Mouse (Mus musculus) ES-Bruce4 (cell line): ENCODE results near the gene Pdia2.

Source experiments
- CTCF ChIP-seq: IDR thresholded peaks from one replicate; pipeline ENCODE4 v1.8.1; 2011; ENCODE audit warnings: low read depth, low read length
- EP300 ChIP-seq: IDR thresholded peaks from 2 replicates; pipeline ENCODE4 v1.6.1; 2011; ENCODE audit warnings: low read depth, low read length; ENCODE audit not compliant: insufficient read depth
- POLR2A ChIP-seq: IDR thresholded peaks from one replicate; pipeline ENCODE4 v1.8.1; 2011; ENCODE audit warnings: low read length; ENCODE audit not compliant: insufficient read depth

DNA sequence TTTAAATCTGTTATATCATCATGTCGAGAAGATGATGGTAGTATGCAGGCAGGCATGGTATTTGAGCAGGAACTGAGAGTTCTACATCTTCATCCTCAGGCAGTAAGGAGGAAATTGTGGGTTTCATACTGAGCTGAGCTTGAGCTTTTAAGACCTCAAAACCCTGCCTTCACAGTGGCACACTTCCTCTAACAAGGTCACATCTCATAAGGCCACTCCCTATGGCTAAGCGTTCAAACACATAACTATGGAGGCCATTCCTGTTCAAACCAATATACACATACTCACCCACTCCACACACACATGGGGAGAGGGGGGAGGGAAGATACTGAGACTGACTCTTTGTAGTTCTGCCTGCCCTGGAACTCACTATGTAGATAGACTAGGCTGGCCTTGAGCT is 30.8 kb downstream of the Pdia2 start:
- no peak for TF ChIP-seq CTCF
- no peak for TF ChIP-seq POLR2A
- TF ChIP-seq EP300, result no peak
